Comparison of ENCODE assay signal across 8 mouse cellular contexts in genomic region chr16:23403008-23403755, GRCm38 (mm10). TPM values are rescaled to one million over a fixed set of nuclear protein-coding genes. Genes with fewer than 3 reads are reported as not detected.
A peak's percentile ranks its signal among the peaks of the same experiment; 100 is the strongest.
DNase-seq lines count a peak whose midpoint lies in the region; ATAC-seq lines count a peak whose summit lies in the region.
"Had no signal": no experiment of that assay in that cellular context is flagged by ENCODE, and none has a peak within 500 bp of the region (broad histone marks: within the 10 kb centered on the region; RNA-seq: fewer than 3 reads in every experiment).

No protein-coding gene starts in this region.

- H3K4me2 ChIP-seq in intestine, embryonic 15.5 days (replicated peaks): no peak overlapping the region
- H3K4me2 ChIP-seq in midbrain, embryonic 13.5 days (replicated peaks): no peak overlapping the region

- H3K4me1 ChIP-seq in intestine, embryonic 15.5 days (replicated peaks): no peaks in the 10 kb centered on the region
- no peaks in the 10 kb centered on the region for H3K4me1 ChIP-seq in midbrain, embryonic 13.5 days (replicated peaks)

- H3K4me3 ChIP-seq in intestine, embryonic 15.5 days (replicated peaks): no peak overlapping the region
- no peak overlapping the region for H3K4me3 ChIP-seq in midbrain, embryonic 13.5 days (replicated peaks)

- no peaks in the 10 kb centered on the region for H3K9me3 ChIP-seq in intestine, embryonic 15.5 days
- no peaks in the 10 kb centered on the region for H3K9me3 ChIP-seq in midbrain, embryonic 13.5 days

- no peak overlapping the region for H3K9ac ChIP-seq in intestine, embryonic 15.5 days
- H3K9ac ChIP-seq in midbrain, embryonic 13.5 days (replicated peaks): no peak overlapping the region

- no peaks in the 10 kb centered on the region for H3K27me3 ChIP-seq in intestine, embryonic 15.5 days (replicated peaks)
- no peaks in the 10 kb centered on the region for H3K27me3 ChIP-seq in midbrain, embryonic 13.5 days

- H3K36me3 ChIP-seq in intestine, embryonic 15.5 days: no peaks in the 10 kb centered on the region
- no peaks in the 10 kb centered on the region for H3K36me3 ChIP-seq in midbrain, embryonic 13.5 days

- 33% methylated on average over 8 of the region's 8 CpGs for WGBS in intestine, embryonic 15.5 days
- WGBS in midbrain, embryonic 13.5 days: 52% methylated on average over 8 of the region's 8 CpGs

- peak; percentile 34; the same call in 1 of the 2 replicates for ATAC-seq in intestine, embryonic 15.5 days
- ATAC-seq in midbrain, embryonic 13.5 days: peak; percentile 43; the same call in 1 of the 2 replicates

- DNase-seq in WW6 (ENCODE audit: low read depth, low spot score): peak; percentile 36
- peak; percentile 46 for DNase-seq in cerebellum, adult 9-10 months
- peak; percentile 76 to 85 for DNase-seq in frontal cortex, postnatal 36 days (ENCODE audit: low spot score in 2 of 2)
- peak; percentile 13 to 83 for DNase-seq in left cerebral cortex, adult 9 months (ENCODE audit: low spot score in 2 of 2)
- peak; percentile 57 to 82 for DNase-seq in spleen, postnatal 10 days (ENCODE audit: low spot score in 2 of 2)

- H3K27ac ChIP-seq in intestine, embryonic 15.5 days: no peak overlapping the region
- H3K27ac ChIP-seq in midbrain, embryonic 13.5 days: no peak overlapping the region

RNA-seq across cellular contexts. Expression of gene Rtp1, which starts 25.8 kb away (rescaled TPM):
- not detected in 2 replicates for polyA plus RNA-seq in intestine, embryonic 15.5 days (2015; fragmentation: Nextera tagmentation; extraction: Ambion mirVana)
- polyA plus RNA-seq in midbrain, embryonic 13.5 days (2015; fragmentation: Nextera tagmentation; extraction: Ambion mirVana): 0.08 and 0.14 TPM in 2 replicates
- polyA plus RNA-seq: neural tube, embryonic 14.5 days had no signal
